Mouse (Mus musculus) telencephalon, adult 2 months (tissue): Measurements from ENCODE around the gene Bckdha.

Experiments used
- DNase-seq: peaks from one replicate; pipeline ENCODE4 v3.0.0-alpha.2; 2011; ENCODE audit warnings: low read depth, low spot score

The Bckdha gene

GRCm38 (mm10) chr7:25644631-25645030 is 14.2 kb downstream of the Bckdha start:
- no peak for DNase-seq

GRCm38 (mm10) chr7:25644136-25644535 is 14.6 kb downstream of the Bckdha start:
- no peak for DNase-seq

GRCm38 (mm10) chr7:25639754-25640153 is 19.0 kb downstream of the Bckdha start:
- peak; percentile 55 for DNase-seq

- no peak for DNase-seq
Observed at GRCm38 (mm10) chr7:25637099-25637498, 21.7 kb downstream of the Bckdha start.

GRCm38 (mm10) chr7:25636373-25636772 is 22.4 kb downstream of the Bckdha start:
- no peak for DNase-seq

- no peak for DNase-seq
Observed at GRCm38 (mm10) chr7:25632679-25633078, 26.1 kb downstream of the Bckdha start.

GRCm38 (mm10) chr7:25628323-25628620 is 30.5 kb downstream of the Bckdha start:
- DNase-seq = no peak

- no peak for DNase-seq
Observed at GRCm38 (mm10) chr7:25627431-25628322, 31.1 kb downstream of the Bckdha start.

GRCm38 (mm10) chr7:25626509-25627430 is 32.0 kb downstream of the Bckdha start, which contains the start of gene B3gnt8:
TSS of gene B3gnt8 (plus strand) at chr7:25626654.
- no peak for DNase-seq

GRCm38 (mm10) chr7:25625594-25626250 is 33.1 kb downstream of the Bckdha start:
- no peak for DNase-seq

GRCm38 (mm10) chr7:25624851-25625250 is 33.9 kb downstream of the Bckdha start:
- DNase-seq = no peak

GRCm38 (mm10) chr7:25623857-25624370 is 34.9 kb downstream of the Bckdha start:
- no peak for DNase-seq

- no peak for DNase-seq
Observed at GRCm38 (mm10) chr7:25620751-25621150, 38.0 kb downstream of the Bckdha start.

- DNase-seq = no peak
Observed at GRCm38 (mm10) chr7:25620101-25620500, 38.7 kb downstream of the Bckdha start.

GRCm38 (mm10) chr7:25619722-25619991 is 39.1 kb downstream of the Bckdha start:
- no peak for DNase-seq

GRCm38 (mm10) chr7:25618865-25619721 is 39.7 kb downstream of the Bckdha start, which contains the start of gene Dmac2:
TSS of gene Dmac2 (plus strand) at chr7:25619414.
- peak; percentile 90 for DNase-seq

- no peak for DNase-seq
Observed at GRCm38 (mm10) chr7:25617376-25618160, 41.2 kb downstream of the Bckdha start.

- DNase-seq = no peak
Observed at GRCm38 (mm10) chr7:25615706-25616011, 43.1 kb downstream of the Bckdha start, which contains the start of gene Erich4. TSS of gene Erich4 (minus strand) at chr7:25615892.

GRCm38 (mm10) chr7:25614831-25615705 is 43.7 kb downstream of the Bckdha start:
- DNase-seq = no peak
